Mouse (Mus musculus) inflammation-experienced regulatory T-cells, adult 6 months (primary cell): ENCODE results near the gene Gpr35. TPM values are rescaled to one million over a fixed set of nuclear protein-coding genes. Genes with fewer than 3 reads are reported as not detected.

Experiments used
- ATAC-seq: one replicate; pipeline ENCODE4 v1.8.0; 2017
- polyA plus RNA-seq, 3 experiments: library from polyadenylated mRNA; unstranded; fragments of 100-300 nt; shearing (Covaris generic); gene quantifications; one replicate each; pipeline ENCODE4 v1.2.1; 2017

The Gpr35 gene
- polyA plus RNA-seq, 3 experiments from 2014 or later, result 0.23 to 1.8 (median 1.7) TPM

GRCm38 (mm10) chr1:92982931-92983605, 32.4 kb downstream of the Gpr35 start:
- no peak for ATAC-seq

GRCm38 (mm10) chr1:92984999-92985398, 34.3 kb downstream of the Gpr35 start:
- no peak for ATAC-seq

GRCm38 (mm10) chr1:92988894-92989293, 38.2 kb downstream of the Gpr35 start:
- no peak for ATAC-seq

- no peak for ATAC-seq
Observed at GRCm38 (mm10) chr1:92989891-92990290, 39.2 kb downstream of the Gpr35 start.

GRCm38 (mm10) chr1:92992214-92992855, 41.7 kb downstream of the Gpr35 start:
- no peak for ATAC-seq

GRCm38 (mm10) chr1:92992880-92993279, 42.2 kb downstream of the Gpr35 start:
- ATAC-seq, result no peak

- ATAC-seq, result no peak
Observed at GRCm38 (mm10) chr1:93006061-93006460, 55.4 kb downstream of the Gpr35 start, which contains the start of gene Aqp12. Gene Aqp12 (plus strand): TSS chr1:93006334.

- ATAC-seq, result no peak
Observed at GRCm38 (mm10) chr1:93009196-93009595, 58.5 kb downstream of the Gpr35 start.

- no peak for ATAC-seq
Observed at GRCm38 (mm10) chr1:93010731-93011130, 60.1 kb downstream of the Gpr35 start.

GRCm38 (mm10) chr1:93012103-93012585, 61.5 kb downstream of the Gpr35 start:
- no peak for ATAC-seq

GRCm38 (mm10) chr1:93013367-93013766, 62.7 kb downstream of the Gpr35 start:
- ATAC-seq, result no peak

GRCm38 (mm10) chr1:93014460-93014859, 63.8 kb downstream of the Gpr35 start:
- no peak for ATAC-seq

- no peak for ATAC-seq
Observed at GRCm38 (mm10) chr1:93015136-93015535, 64.5 kb downstream of the Gpr35 start.

- ATAC-seq, result no peak
Observed at GRCm38 (mm10) chr1:93018716-93019115, 68.1 kb downstream of the Gpr35 start.

- ATAC-seq, result no peak
Observed at GRCm38 (mm10) chr1:93020602-93021001, 69.9 kb downstream of the Gpr35 start.

- no peak for ATAC-seq
Observed at GRCm38 (mm10) chr1:93026600-93026999, 75.9 kb downstream of the Gpr35 start.

GRCm38 (mm10) chr1:93029387-93029786, 78.7 kb downstream of the Gpr35 start:
- no peak for ATAC-seq

- no peak for ATAC-seq
Observed at GRCm38 (mm10) chr1:93030060-93030459, 79.4 kb downstream of the Gpr35 start.

GRCm38 (mm10) chr1:93031199-93031598, 80.5 kb downstream of the Gpr35 start:
- no peak for ATAC-seq

GRCm38 (mm10) chr1:93033989-93034388, 83.3 kb downstream of the Gpr35 start:
- ATAC-seq, result no peak

- no peak for ATAC-seq
Observed at GRCm38 (mm10) chr1:93035981-93036380, 85.3 kb downstream of the Gpr35 start.
